Mouse (Mus musculus): Measurements from ENCODE around the gene Rpl35. TPM values are rescaled to one million over a fixed set of nuclear protein-coding genes. Genes with fewer than 3 reads are reported as not detected.
"Not testable (repeated sequence)": the region's sequence is repeated elsewhere in the genome, so short reads cannot be mapped to it uniquely, and the experiment has no call there.

Gene Rpl35
- total RNA-seq (2015) = 632 and 667 TPM in 2 replicates
- 1,515 and 1,624 TPM in 2 replicates for total RNA-seq (2017)

DNA sequence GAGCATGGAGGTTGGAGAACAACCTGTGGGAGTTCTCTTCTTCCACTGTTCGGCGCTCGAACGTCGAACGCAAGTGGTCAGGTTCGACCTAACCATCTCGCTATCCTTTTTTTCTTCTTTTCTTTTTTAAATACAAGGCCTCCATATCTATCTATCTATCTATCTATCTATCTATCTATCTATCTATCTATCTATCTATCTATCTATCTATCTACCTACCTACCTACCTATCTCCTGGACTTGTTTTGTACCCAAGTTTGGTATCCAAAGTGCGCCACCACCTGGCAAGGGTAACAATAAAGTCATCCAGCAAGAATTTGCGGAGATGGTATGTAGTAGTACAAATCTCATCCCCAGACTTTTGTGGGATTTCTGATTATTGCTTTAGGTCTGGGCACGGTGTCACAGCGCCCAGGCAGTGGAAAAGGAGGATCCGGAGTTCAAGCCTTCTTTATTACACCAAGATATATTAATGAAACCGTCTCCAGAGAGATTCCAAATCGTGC lies at the start of gene Rpl35:
Gene Rpl35, minus strand, starts transcription at position 51 of the 506 bp plus-strand sequence.
- ATAC-seq (replicated peaks; ENCODE audit: poor library complexity) = 0 out of 2 replicates have a peak, but pooled peaks have one; percentile 7

- no peak for ATAC-seq (replicated peaks; ENCODE audit: poor library complexity)
Observed at GRCm38 (mm10) chr2:39048515-39048914, 43.1 kb upstream of the Rpl35 start.

DNA sequence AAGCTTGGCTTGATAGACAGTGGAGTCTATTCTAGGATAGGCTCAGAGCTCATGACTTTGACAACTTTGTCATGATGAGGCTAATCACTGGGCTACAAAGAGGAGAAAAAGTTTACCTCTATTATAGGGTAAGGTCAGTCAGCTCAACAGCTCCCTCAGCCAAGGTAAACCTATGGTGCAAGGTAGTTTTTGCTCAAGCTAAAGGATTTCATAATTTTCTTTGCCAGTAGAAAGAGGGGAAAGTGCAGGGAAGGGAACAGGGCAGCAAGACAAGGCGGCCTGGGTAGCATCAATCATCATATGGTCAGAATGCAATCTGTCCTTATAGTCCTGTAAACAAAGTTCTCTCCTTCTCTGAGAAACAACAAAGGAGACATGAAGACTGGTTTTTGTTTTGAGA lies 34.8 kb upstream of the Rpl35 start:
- ATAC-seq (replicated peaks; ENCODE audit: poor library complexity) = no peak

DNA sequence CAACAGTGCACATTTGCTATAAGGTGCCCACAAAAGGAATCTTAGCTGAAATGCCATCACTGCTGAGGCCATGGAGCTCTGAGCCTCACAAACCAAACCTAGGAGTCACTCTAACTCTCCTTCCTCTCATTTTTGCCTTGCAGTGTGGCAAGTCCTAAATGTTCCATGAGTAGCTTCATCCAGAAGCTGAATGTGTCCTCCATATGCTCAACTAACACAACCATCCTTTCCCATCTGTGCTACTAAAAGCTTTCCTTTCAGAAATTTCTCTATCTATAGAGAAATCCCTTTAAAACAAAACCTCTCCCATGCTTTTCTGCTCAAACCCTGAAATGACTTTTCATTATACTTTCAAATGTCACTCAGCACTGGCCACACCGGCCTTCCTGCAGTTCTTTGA lies 26.2 kb upstream of the Rpl35 start:
- no peak for ATAC-seq (replicated peaks; ENCODE audit: poor library complexity)

DNA sequence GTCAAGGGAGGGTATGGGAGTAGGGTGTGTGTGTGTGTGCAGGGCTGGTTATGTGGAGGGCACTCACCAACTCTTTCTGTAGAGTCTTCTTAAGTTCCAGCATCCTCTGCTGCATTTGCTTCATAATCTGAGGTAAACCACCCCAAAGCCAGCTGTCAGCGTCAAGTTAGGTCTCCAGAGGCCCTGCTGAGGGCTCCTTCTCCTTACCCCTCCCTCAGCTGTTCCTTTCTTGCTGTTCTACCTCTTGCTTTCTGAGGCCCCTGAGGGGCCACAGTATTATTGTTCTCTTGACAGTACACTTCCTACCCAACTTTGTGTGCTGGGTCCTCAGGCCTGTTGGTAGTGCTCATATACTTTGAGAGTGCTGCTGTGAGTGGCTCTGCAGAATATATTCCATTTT lies 14.6 kb upstream of the Rpl35 start:
- ATAC-seq (replicated peaks; ENCODE audit: poor library complexity) = no peak

DNA sequence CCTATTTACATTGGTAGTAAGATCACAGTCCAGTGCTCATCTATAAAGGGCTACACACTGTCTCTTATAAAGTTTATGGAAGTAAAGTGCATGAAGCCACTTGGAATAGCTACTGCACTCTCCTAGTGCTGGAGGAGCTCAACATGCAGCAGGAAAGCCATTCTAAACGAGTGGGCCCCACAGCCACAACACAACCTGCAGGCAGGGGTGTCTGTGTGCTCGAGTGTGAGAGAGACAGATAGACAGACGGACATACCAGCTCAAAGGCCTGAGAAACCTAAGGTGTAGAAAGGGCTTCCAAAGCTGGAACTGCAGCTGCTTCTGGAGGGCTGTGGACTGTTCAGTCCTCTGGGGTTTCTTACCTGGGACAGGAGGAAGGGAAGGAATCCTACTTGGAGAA lies 11.2 kb upstream of the Rpl35 start:
- ATAC-seq (replicated peaks; ENCODE audit: poor library complexity) = no peak

- ATAC-seq (replicated peaks; ENCODE audit: poor library complexity) = no peak
Observed at GRCm38 (mm10) chr2:39012768-39013279, 7.4 kb upstream of the Rpl35 start.

- ATAC-seq (replicated peaks; ENCODE audit: poor library complexity) = no peak
Observed at GRCm38 (mm10) chr2:39011971-39012370, 6.5 kb upstream of the Rpl35 start.

DNA sequence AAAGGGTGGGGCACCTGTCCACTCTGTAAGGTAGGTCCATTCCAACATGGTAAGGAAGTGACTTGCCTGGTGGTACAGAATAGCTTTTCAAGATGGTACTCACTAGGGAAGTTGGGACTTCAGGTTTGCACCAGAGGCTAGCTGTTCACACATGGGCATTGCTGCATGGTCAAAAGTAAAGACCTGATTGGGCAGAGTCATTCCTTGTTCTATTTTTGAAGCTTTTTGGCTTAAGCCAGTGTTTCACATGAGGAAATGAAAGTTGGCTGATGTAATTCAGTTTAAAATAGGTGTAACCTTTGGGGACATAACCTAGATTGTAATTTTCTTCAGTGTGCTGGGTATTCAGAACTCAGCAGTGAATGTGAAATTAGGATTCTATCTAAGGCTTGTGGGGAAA lies 5.8 kb upstream of the Rpl35 start:
- peak; percentile 29 for ATAC-seq (replicated peaks; ENCODE audit: poor library complexity)

- not testable (repeated sequence) for ATAC-seq (replicated peaks; ENCODE audit: poor library complexity)
Observed at GRCm38 (mm10) chr2:39010144-39010543, 4.7 kb upstream of the Rpl35 start.

DNA sequence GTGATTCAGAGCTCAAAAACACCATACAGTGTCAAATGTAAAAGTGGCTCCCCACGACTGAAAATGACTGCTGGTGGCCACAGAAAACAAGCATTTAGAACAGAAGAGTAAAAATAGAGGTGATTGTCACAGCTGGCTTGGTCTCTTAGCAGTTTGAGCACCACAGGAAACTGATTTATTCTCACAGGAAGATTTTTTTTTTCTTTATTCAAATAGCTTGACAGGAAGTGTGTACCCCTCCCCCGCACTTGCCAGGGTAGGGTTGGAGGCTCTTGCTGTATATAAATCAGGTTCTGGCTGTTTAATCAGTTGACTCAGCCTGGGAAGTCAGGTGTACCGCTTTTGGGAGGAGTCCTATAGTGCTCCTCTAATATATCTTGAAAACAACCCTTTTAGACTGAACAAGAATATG lies 3.5 kb upstream of the Rpl35 start:
- no peak for ATAC-seq (replicated peaks; ENCODE audit: poor library complexity)

GRCm38 (mm10) chr2:39008350-39008851 lies 3.0 kb upstream of the Rpl35 start:
- ATAC-seq (replicated peaks; ENCODE audit: poor library complexity) = peak; percentile 0; the same call in 1 of the 2 replicates

GRCm38 (mm10) chr2:39007865-39008264 lies 2.4 kb upstream of the Rpl35 start:
- ATAC-seq (replicated peaks; ENCODE audit: poor library complexity) = peak; percentile 63

DNA sequence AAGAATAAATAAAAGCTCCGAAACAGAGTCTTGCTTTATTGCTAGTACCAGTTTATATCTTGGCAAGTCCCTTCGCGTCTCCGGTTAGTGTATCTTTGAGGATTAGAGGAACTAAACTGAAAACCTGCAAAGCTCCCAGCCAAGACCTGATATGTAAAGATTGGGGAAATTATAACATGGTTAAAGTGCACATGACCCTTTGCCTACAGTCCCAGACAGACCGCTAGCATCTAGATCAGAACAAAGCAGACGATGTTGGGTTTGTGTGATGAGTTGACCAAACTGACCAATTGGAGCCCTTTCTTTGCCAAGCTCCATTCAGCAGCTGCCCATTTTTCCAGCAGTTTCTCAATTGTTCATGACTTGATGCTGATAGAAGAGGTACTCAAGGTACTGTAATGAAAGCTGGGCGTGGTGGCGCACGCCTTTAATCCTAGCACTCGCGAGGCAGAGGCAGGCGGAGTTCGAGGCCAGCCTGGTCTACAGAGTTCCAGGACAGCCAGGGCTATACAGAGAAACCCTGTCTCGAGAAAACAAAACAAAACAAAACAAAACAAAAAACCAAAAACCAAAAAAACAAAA lies 816 bp upstream of the Rpl35 start:
- ATAC-seq (replicated peaks; ENCODE audit: poor library complexity) = no peak

DNA sequence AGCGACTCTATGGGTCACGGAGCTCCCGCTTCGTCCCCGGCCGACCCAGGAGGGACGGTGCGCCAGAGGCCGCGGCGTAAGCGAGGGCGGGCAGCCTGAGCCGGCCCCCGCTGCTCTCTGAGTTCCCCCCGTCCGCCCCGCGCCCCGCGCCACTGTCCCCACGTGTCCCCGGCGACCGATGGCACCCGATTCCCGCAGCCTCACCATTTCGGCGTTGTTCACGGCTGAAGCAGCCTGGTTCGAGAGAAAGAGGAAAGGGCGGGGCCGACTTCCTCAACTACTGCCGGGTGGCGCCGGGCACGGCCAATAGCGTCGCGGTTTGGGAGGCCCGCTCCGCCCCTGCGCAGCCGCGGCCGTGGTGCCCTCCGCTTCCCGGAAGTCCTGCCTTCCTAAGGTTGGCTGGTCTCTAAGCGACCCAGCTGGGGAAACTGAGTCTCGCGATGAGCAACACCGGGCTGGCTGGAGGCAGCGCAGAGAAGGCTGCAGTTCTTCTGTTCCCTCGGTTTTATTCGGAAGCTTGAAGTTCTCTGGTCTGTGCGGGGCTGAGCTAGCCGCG lies 466 bp downstream of the Rpl35 start, which contains the start of gene Arpc5l:
Gene Arpc5l, plus strand, starts transcription at position 469 of the 556 bp plus-strand sequence.
- ATAC-seq (replicated peaks; ENCODE audit: poor library complexity) = peak; percentile 65

DNA sequence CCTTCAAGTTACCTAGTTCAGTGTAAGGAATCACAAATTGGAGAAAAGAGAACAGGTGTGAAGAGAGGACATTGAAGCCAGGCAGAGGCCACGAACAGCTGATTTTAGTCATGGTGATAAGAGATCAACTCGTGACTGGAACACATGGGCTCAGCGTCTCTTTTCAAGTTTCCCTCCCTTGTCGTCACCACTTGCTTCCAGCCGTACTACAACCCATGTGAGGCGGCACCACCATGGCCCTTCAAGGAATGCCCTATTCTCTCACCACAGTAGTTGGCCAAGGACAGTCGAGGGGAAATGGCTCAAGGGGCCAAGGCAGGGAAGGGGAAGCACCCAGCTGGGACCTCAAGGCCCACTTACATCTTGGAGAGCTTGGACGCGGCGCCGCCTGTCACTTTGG lies 1.1 kb downstream of the Rpl35 start:
- peak; percentile 7; the same call in 1 of the 2 replicates for ATAC-seq (replicated peaks; ENCODE audit: poor library complexity)

- no peak for ATAC-seq (replicated peaks; ENCODE audit: poor library complexity)
Observed at GRCm38 (mm10) chr2:39003512-39003911, 1.9 kb downstream of the Rpl35 start.

DNA sequence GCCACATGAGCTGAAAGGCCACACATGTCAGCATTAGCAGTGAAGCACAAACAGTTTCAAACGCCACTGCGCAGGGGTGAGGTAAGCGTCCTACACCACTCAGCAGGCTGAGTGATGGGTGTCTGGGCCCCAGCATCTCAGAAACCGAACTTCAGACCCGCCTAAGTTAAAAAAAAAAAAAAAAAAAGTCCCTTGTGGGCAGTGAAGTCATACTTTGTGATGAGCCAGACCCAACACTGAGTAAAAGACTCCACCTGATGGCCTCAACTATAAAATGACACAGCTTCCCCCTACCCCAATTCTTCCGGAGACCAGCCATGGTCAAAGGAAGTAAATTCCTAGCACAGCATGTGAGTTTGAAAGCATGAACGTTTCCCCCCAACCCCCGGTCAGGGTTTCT lies 2.3 kb downstream of the Rpl35 start:
- ATAC-seq (replicated peaks; ENCODE audit: poor library complexity) = no peak

- no peak for ATAC-seq (replicated peaks; ENCODE audit: poor library complexity)
Observed at GRCm38 (mm10) chr2:39001866-39002265, 3.6 kb downstream of the Rpl35 start.

DNA sequence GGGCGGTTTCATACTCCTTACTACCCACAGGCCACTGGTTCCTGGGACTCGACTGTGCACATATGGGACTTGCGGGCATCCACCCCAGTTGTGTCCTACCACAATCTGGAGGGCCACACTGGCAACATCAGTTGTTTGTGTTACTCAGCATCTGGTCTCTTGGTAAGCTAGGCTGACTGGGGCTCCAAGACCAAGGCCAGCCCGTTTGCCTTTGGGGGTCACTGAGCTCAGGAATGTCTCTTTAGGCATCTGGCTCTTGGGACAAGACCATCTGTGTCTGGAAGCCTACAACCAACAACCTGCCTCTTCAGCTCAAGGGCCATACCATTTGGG lies 4.9 kb downstream of the Rpl35 start:
- ATAC-seq (replicated peaks; ENCODE audit: poor library complexity) = no peak

GRCm38 (mm10) chr2:38999910-39000586 lies 5.4 kb downstream of the Rpl35 start:
- ATAC-seq (replicated peaks; ENCODE audit: poor library complexity) = no peak

DNA sequence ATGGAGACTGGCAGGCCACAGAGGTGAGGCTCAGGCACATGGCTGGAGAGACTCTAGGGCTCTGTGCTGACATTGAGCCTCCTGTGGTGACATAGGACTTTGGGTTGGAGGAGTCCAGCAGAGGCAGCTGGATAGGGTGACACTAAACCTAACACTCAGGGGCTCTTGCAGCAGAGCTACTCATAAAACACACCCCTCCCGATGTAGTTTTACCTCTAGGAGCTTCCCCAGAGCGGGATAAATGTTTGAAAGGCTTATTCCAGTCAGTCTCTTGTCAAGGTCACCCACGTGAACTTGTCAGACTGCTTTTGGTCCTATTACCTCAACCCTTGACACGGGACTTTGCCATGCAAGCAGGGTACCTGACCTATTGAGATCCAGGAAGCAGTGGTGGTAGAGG lies 6.0 kb downstream of the Rpl35 start:
- ATAC-seq (replicated peaks; ENCODE audit: poor library complexity) = no peak

All from megakaryocyte progenitor cell, adult 5-6 weeks (primary cell).